Mouse (Mus musculus): ENCODE measurements around the gene Abcg4. TPM values are rescaled to one million over a fixed set of nuclear protein-coding genes. Genes with fewer than 3 reads are reported as not detected.

Gene Abcg4
- not detected for polyA plus RNA-seq (2014; fragmentation: Illumina TruSeq; extraction: RNeasy Lipid Tissue Mini Kit (QIAGEN cat#74804); ENCODE audit: low read depth, low replicate concordance)

GRCm38 (mm10) chr9:44288076-44288958 is at the start of gene Abcg4:
Gene Abcg4 (minus strand): TSS chr9:44288615.

GRCm38 (mm10) chr9:44334396-44335330 is 46.2 kb upstream of the Abcg4 start, which contains the start of gene H2afx:
Gene H2afx (plus strand): TSS chr9:44334694.

GRCm38 (mm10) chr9:44325768-44326370 is 37.5 kb upstream of the Abcg4 start, which contains the start of gene Dpagt1:
Gene Dpagt1 (plus strand): TSS chr9:44326019.

GRCm38 (mm10) chr9:44319887-44320798 is 31.7 kb upstream of the Abcg4 start, which contains the start of gene C2cd2l:
Gene C2cd2l (minus strand): TSS chr9:44320285.

GRCm38 (mm10) chr9:44305466-44306079 is 17.2 kb upstream of the Abcg4 start, which contains the start of gene Hinfp:
Gene Hinfp (minus strand): TSS chr9:44305671.

GRCm38 (mm10) chr9:44268432-44268831 is 20.0 kb downstream of the Abcg4 start, which contains the start of gene Nlrx1:
Gene Nlrx1 (minus strand): TSS chr9:44268599.

GRCm38 (mm10) chr9:44251314-44251713 is 37.1 kb downstream of the Abcg4 start, which contains the start of gene Pdzd3:
Gene Pdzd3 (minus strand): TSS chr9:44251471.

GRCm38 (mm10) chr9:44240399-44240798 is 48.0 kb downstream of the Abcg4 start, which contains the start of gene Ccdc153:
Gene Ccdc153 (plus strand): TSS chr9:44240676.

GRCm38 (mm10) chr9:44233802-44234478 is 54.5 kb downstream of the Abcg4 start, which contains the start of gene Cbl:
Gene Cbl (minus strand): TSS chr9:44234049.

Other genes starting within 250 kb of the Abcg4 start
- gene Thy1, start 245.2 kb downstream of the Abcg4 start, polyA plus RNA-seq (2014; fragmentation: Illumina TruSeq; extraction: RNeasy Lipid Tissue Mini Kit (QIAGEN cat#74804); ENCODE audit: low read depth, low replicate concordance) = not detected
- gene Usp2, start 221.6 kb downstream of the Abcg4 start, polyA plus RNA-seq (2014; fragmentation: Illumina TruSeq; extraction: RNeasy Lipid Tissue Mini Kit (QIAGEN cat#74804); ENCODE audit: low read depth, low replicate concordance) = 1.5 TPM
- gene Mfrp, start 186.9 kb downstream of the Abcg4 start, polyA plus RNA-seq (2014; fragmentation: Illumina TruSeq; extraction: RNeasy Lipid Tissue Mini Kit (QIAGEN cat#74804); ENCODE audit: low read depth, low replicate concordance) = not detected
- not detected for gene C1qtnf5, start 181.4 kb downstream of the Abcg4 start, polyA plus RNA-seq (2014; fragmentation: Illumina TruSeq; extraction: RNeasy Lipid Tissue Mini Kit (QIAGEN cat#74804); ENCODE audit: low read depth, low replicate concordance)
- not detected for gene Gm49380, start 175.1 kb downstream of the Abcg4 start, polyA plus RNA-seq (2014; fragmentation: Illumina TruSeq; extraction: RNeasy Lipid Tissue Mini Kit (QIAGEN cat#74804); ENCODE audit: low read depth, low replicate concordance)
- 1.1 TPM for gene Rnf26, start 175.1 kb downstream of the Abcg4 start, polyA plus RNA-seq (2014; fragmentation: Illumina TruSeq; extraction: RNeasy Lipid Tissue Mini Kit (QIAGEN cat#74804); ENCODE audit: low read depth, low replicate concordance)
- 1.6 TPM for gene Mcam, start 154.1 kb downstream of the Abcg4 start, polyA plus RNA-seq (2014; fragmentation: Illumina TruSeq; extraction: RNeasy Lipid Tissue Mini Kit (QIAGEN cat#74804); ENCODE audit: low read depth, low replicate concordance)
- 5.1 TPM for gene Cbl, start 54.6 kb downstream of the Abcg4 start, polyA plus RNA-seq (2014; fragmentation: Illumina TruSeq; extraction: RNeasy Lipid Tissue Mini Kit (QIAGEN cat#74804); ENCODE audit: low read depth, low replicate concordance)
- not detected for gene Ccdc153, start 47.9 kb downstream of the Abcg4 start, polyA plus RNA-seq (2014; fragmentation: Illumina TruSeq; extraction: RNeasy Lipid Tissue Mini Kit (QIAGEN cat#74804); ENCODE audit: low read depth, low replicate concordance)
- gene Pdzd3, start 37.1 kb downstream of the Abcg4 start, polyA plus RNA-seq (2014; fragmentation: Illumina TruSeq; extraction: RNeasy Lipid Tissue Mini Kit (QIAGEN cat#74804); ENCODE audit: low read depth, low replicate concordance) = not detected
- gene Nlrx1, start 20.0 kb downstream of the Abcg4 start, polyA plus RNA-seq (2014; fragmentation: Illumina TruSeq; extraction: RNeasy Lipid Tissue Mini Kit (QIAGEN cat#74804); ENCODE audit: low read depth, low replicate concordance) = 0.34 TPM
- gene Hinfp, start 17.1 kb upstream of the Abcg4 start, polyA plus RNA-seq (2014; fragmentation: Illumina TruSeq; extraction: RNeasy Lipid Tissue Mini Kit (QIAGEN cat#74804); ENCODE audit: low read depth, low replicate concordance) = 6.5 TPM
- gene C2cd2l, start 31.7 kb upstream of the Abcg4 start, polyA plus RNA-seq (2014; fragmentation: Illumina TruSeq; extraction: RNeasy Lipid Tissue Mini Kit (QIAGEN cat#74804); ENCODE audit: low read depth, low replicate concordance) = 2.1 TPM
- 14.6 TPM for gene Dpagt1, start 37.4 kb upstream of the Abcg4 start, polyA plus RNA-seq (2014; fragmentation: Illumina TruSeq; extraction: RNeasy Lipid Tissue Mini Kit (QIAGEN cat#74804); ENCODE audit: low read depth, low replicate concordance)
- 1.0 TPM for gene H2afx, start 46.1 kb upstream of the Abcg4 start, polyA plus RNA-seq (2014; fragmentation: Illumina TruSeq; extraction: RNeasy Lipid Tissue Mini Kit (QIAGEN cat#74804); ENCODE audit: low read depth, low replicate concordance)
- 36.4 TPM for gene Hmbs, start 55.6 kb upstream of the Abcg4 start, polyA plus RNA-seq (2014; fragmentation: Illumina TruSeq; extraction: RNeasy Lipid Tissue Mini Kit (QIAGEN cat#74804); ENCODE audit: low read depth, low replicate concordance)
- gene Vps11, start 73.1 kb upstream of the Abcg4 start, polyA plus RNA-seq (2014; fragmentation: Illumina TruSeq; extraction: RNeasy Lipid Tissue Mini Kit (QIAGEN cat#74804); ENCODE audit: low read depth, low replicate concordance) = 8.1 TPM
- 21.1 TPM for gene Hyou1, start 90.9 kb upstream of the Abcg4 start, polyA plus RNA-seq (2014; fragmentation: Illumina TruSeq; extraction: RNeasy Lipid Tissue Mini Kit (QIAGEN cat#74804); ENCODE audit: low read depth, low replicate concordance)
- 32.4 TPM for gene Slc37a4, start 108.2 kb upstream of the Abcg4 start, polyA plus RNA-seq (2014; fragmentation: Illumina TruSeq; extraction: RNeasy Lipid Tissue Mini Kit (QIAGEN cat#74804); ENCODE audit: low read depth, low replicate concordance)
- gene Rps25, start 118.5 kb upstream of the Abcg4 start, polyA plus RNA-seq (2014; fragmentation: Illumina TruSeq; extraction: RNeasy Lipid Tissue Mini Kit (QIAGEN cat#74804); ENCODE audit: low read depth, low replicate concordance) = 495 TPM
- 20.4 TPM for gene Trappc4, start 119.0 kb upstream of the Abcg4 start, polyA plus RNA-seq (2014; fragmentation: Illumina TruSeq; extraction: RNeasy Lipid Tissue Mini Kit (QIAGEN cat#74804); ENCODE audit: low read depth, low replicate concordance)
- gene Ccdc84, start 130.0 kb upstream of the Abcg4 start, polyA plus RNA-seq (2014; fragmentation: Illumina TruSeq; extraction: RNeasy Lipid Tissue Mini Kit (QIAGEN cat#74804); ENCODE audit: low read depth, low replicate concordance) = 16.2 TPM
- not detected for gene Foxr1, start 152.5 kb upstream of the Abcg4 start, polyA plus RNA-seq (2014; fragmentation: Illumina TruSeq; extraction: RNeasy Lipid Tissue Mini Kit (QIAGEN cat#74804); ENCODE audit: low read depth, low replicate concordance)
- gene Upk2, start 166.4 kb upstream of the Abcg4 start, polyA plus RNA-seq (2014; fragmentation: Illumina TruSeq; extraction: RNeasy Lipid Tissue Mini Kit (QIAGEN cat#74804); ENCODE audit: low read depth, low replicate concordance) = not detected
- gene Bcl9l, start 194.2 kb upstream of the Abcg4 start, polyA plus RNA-seq (2014; fragmentation: Illumina TruSeq; extraction: RNeasy Lipid Tissue Mini Kit (QIAGEN cat#74804); ENCODE audit: low read depth, low replicate concordance) = 0.82 TPM

All from liver, adult 10 weeks (tissue).